Comparison of ENCODE assay signal across 23 mouse cellular contexts in the genomic region with DNA sequence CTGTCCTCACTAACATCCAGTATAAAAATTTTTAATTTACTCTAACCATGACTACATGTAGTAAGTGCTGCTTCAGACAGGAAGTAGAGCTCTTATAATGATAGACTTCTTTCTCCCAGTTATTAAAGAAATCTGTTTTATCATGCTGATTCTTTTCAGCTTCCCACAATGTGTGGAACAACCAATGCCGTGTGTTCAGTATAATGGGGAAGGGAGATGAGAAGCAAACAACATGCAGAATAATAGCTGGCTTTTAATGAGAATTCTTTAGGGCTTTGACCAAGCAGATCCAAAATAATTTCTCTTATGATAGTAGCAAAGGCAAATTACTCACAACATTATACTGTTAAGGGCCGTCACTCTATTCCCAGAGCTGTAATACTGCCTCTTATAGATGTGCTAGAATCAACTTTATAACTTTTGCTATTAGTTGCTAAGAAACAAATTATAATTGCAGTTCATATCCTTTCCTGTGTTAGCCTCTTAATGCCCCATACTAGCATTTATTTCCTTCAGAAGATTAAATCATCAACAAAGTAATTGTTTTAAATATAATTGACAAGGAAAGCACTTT.
A peak's percentile ranks its signal among the peaks of the same experiment; 100 is the strongest.
DNase-seq lines count a peak whose midpoint lies in the region; ATAC-seq and TF ChIP-seq lines count a peak whose summit lies in the region.
"Had no signal": no experiment of that assay in that cellular context is flagged by ENCODE, and none has a peak within 500 bp of the region (broad histone marks: within the 10 kb centered on the region; RNA-seq: fewer than 3 reads in every experiment).

No protein-coding gene starts in this region.

- no peaks in the 10 kb centered on the region for H3K27me3 ChIP-seq in hindbrain, embryonic 14.5 days (ENCODE audit: control insufficient read depth, insufficient read depth, low read length)
- no peaks in the 10 kb centered on the region for H3K27me3 ChIP-seq in hindbrain, embryonic 12.5 days
- no peaks in the 10 kb centered on the region for H3K27me3 ChIP-seq in hindbrain, postnatal 0 days (ENCODE audit: insufficient read depth, low read length)
- H3K27me3 ChIP-seq in hindbrain, embryonic 10.5 days (ENCODE audit: insufficient read depth, poor library complexity, severe bottlenecking) = no peaks in the 10 kb centered on the region
- H3K27me3 ChIP-seq: embryonic facial prominence, embryonic 12.5 days; embryonic facial prominence, embryonic 15.5 days had no signal

- TF ChIP-seq POLR2A in brain, embryonic 14.5 days (IDR thresholded peaks at IDR 0.05; ENCODE audit: borderline replicate concordance, extremely low read depth, insufficient read depth, insufficient read length, poor library complexity, severe bottlenecking) = no peak

- H3K9ac ChIP-seq in hindbrain, embryonic 14.5 days = no peak overlapping the region
- H3K9ac ChIP-seq in hindbrain, embryonic 12.5 days = no peak overlapping the region
- no peak overlapping the region for H3K9ac ChIP-seq in hindbrain, postnatal 0 days (replicated peaks; ENCODE audit: low read length)
- H3K9ac ChIP-seq: embryonic facial prominence, embryonic 12.5 days; embryonic facial prominence, embryonic 15.5 days; forebrain, postnatal 0 days had no signal

- DNase-seq in hindbrain, embryonic 14.5 days (ENCODE audit: low spot score) = no peak
- DNase-seq in hindbrain, postnatal 0 days (ENCODE audit: low spot score) = peak; percentile 2
- no peak for DNase-seq in hindbrain, embryonic 10.5 days (ENCODE audit: low spot score)
- peak; percentile 11 for DNase-seq in brain, embryonic 14.5 days (ENCODE audit: low read depth)
- no peak for DNase-seq in kidney, adult 18-20 months
- DNase-seq: adrenal gland, postnatal 10 days; adrenal gland, postnatal 36 days; cerebellum, adult 11 months; cerebellum, adult 2 months; cerebellum, adult 9-11 months; cerebellum, postnatal 25 days; forebrain, postnatal 0 days; gastrocnemius, adult 2 months; gastrocnemius, postnatal 14 days; heart, adult 11 months had no signal

- H3K4me2 ChIP-seq in hindbrain, embryonic 14.5 days (replicated peaks) = no peak overlapping the region
- no peak overlapping the region for H3K4me2 ChIP-seq in hindbrain, embryonic 12.5 days (replicated peaks)
- H3K4me2 ChIP-seq in hindbrain, postnatal 0 days (ENCODE audit: low read depth, low read length) = no peak overlapping the region
- H3K4me2 ChIP-seq: embryonic facial prominence, embryonic 12.5 days; embryonic facial prominence, embryonic 15.5 days; heart, embryonic 11.5 days had no signal

- H3K9me3 ChIP-seq in hindbrain, embryonic 14.5 days (ENCODE audit: control insufficient read depth, low read length) = no peaks in the 10 kb centered on the region
- no peaks in the 10 kb centered on the region for H3K9me3 ChIP-seq in hindbrain, embryonic 12.5 days (replicated peaks)
- no peaks in the 10 kb centered on the region for H3K9me3 ChIP-seq in hindbrain, postnatal 0 days (ENCODE audit: low read length)
- H3K9me3 ChIP-seq in hindbrain, embryonic 10.5 days = no peaks in the 10 kb centered on the region
- H3K9me3 ChIP-seq: embryonic facial prominence, embryonic 12.5 days; embryonic facial prominence, embryonic 15.5 days had no signal

- H3K27ac ChIP-seq in hindbrain, embryonic 14.5 days = no peak overlapping the region
- H3K27ac ChIP-seq in hindbrain, embryonic 12.5 days = no peak overlapping the region
- H3K27ac ChIP-seq in hindbrain, postnatal 0 days = no peak overlapping the region
- no peak overlapping the region for H3K27ac ChIP-seq in hindbrain, embryonic 10.5 days
- H3K27ac ChIP-seq: embryonic facial prominence, embryonic 12.5 days; embryonic facial prominence, embryonic 15.5 days; gastrocnemius, adult 2 months had no signal

- no peaks in the 10 kb centered on the region for H3K36me3 ChIP-seq in hindbrain, embryonic 14.5 days (replicated peaks; ENCODE audit: control insufficient read depth, insufficient read depth)
- H3K36me3 ChIP-seq in hindbrain, embryonic 12.5 days = no peaks in the 10 kb centered on the region
- H3K36me3 ChIP-seq in hindbrain, postnatal 0 days (ENCODE audit: insufficient read depth, low read length) = no peaks in the 10 kb centered on the region
- H3K36me3 ChIP-seq in hindbrain, embryonic 10.5 days = no peaks in the 10 kb centered on the region
- H3K36me3 ChIP-seq: embryonic facial prominence, embryonic 12.5 days; embryonic facial prominence, embryonic 15.5 days had no signal

- WGBS in hindbrain, embryonic 14.5 days = 56% methylated on average over 2 of the region's 2 CpGs
- 65% methylated on average over 2 of the region's 2 CpGs for WGBS in hindbrain, embryonic 12.5 days
- 44% methylated on average over 2 of the region's 2 CpGs for WGBS in hindbrain, postnatal 0 days
- WGBS in hindbrain, embryonic 10.5 days = 75% methylated on average over 2 of the region's 2 CpGs

- H3K4me1 ChIP-seq in hindbrain, embryonic 14.5 days (replicated peaks; ENCODE audit: control insufficient read depth, insufficient read depth, low read length) = no peaks in the 10 kb centered on the region
- no peaks in the 10 kb centered on the region for H3K4me1 ChIP-seq in hindbrain, embryonic 12.5 days
- no peaks in the 10 kb centered on the region for H3K4me1 ChIP-seq in hindbrain, postnatal 0 days (ENCODE audit: insufficient read depth, low read length)
- H3K4me1 ChIP-seq in hindbrain, embryonic 10.5 days (replicated peaks) = no peaks in the 10 kb centered on the region
- H3K4me1 ChIP-seq: embryonic facial prominence, embryonic 12.5 days; embryonic facial prominence, embryonic 15.5 days had no signal

- H3K4me3 ChIP-seq in hindbrain, embryonic 14.5 days (replicated peaks; ENCODE audit: low read length) = no peak overlapping the region
- no peak overlapping the region for H3K4me3 ChIP-seq in hindbrain, embryonic 12.5 days
- no peak overlapping the region for H3K4me3 ChIP-seq in hindbrain, postnatal 0 days (ENCODE audit: low read length)
- H3K4me3 ChIP-seq in hindbrain, embryonic 10.5 days = no peak overlapping the region
- H3K4me3 ChIP-seq: embryonic facial prominence, embryonic 12.5 days; embryonic facial prominence, embryonic 15.5 days; gastrocnemius, adult 2 months had no signal

- no peak for TF ChIP-seq CTCF in hindbrain, postnatal 0 days (IDR thresholded peaks at IDR 0.05; ENCODE audit: low read depth)
- no peak for TF ChIP-seq CTCF in brain, embryonic 14.5 days (IDR thresholded peaks at IDR 0.05; ENCODE audit: borderline replicate concordance, extremely low read depth, insufficient read depth, insufficient read length)

- ATAC-seq in hindbrain, embryonic 14.5 days (ENCODE audit: low FRiP score) = 0 out of 2 replicates have a peak, but pooled peaks have one; percentile 31
- ATAC-seq in hindbrain, embryonic 12.5 days (ENCODE audit: low FRiP score) = no peak
- ATAC-seq in hindbrain, postnatal 0 days = 0 out of 2 replicates have a peak, but pooled peaks have one; percentile 55
- ATAC-seq: activated CD4-positive, CD25-positive, alpha-beta regulatory T cell, adult 4 months; forebrain, embryonic 14.5 days; forebrain, postnatal 0 days; inflammation-experienced regulatory T-cells, adult 6 months; intestine, embryonic 16.5 days had no signal

Comparison
In these comparisons a context has a peak if more than half of its experiments do, and no peak if none do; other contexts are left out.
1. DNase-seq: peak in hindbrain, postnatal 0 days (single experiment) and brain, embryonic 14.5 days (single experiment); none in hindbrain, embryonic 14.5 days (single experiment), hindbrain, embryonic 10.5 days (single experiment) and kidney, adult 18-20 months (single experiment).